Mouse (Mus musculus) layer of hippocampus, adult 8-10 months (tissue): ENCODE results near the gene Bola3. TPM values are rescaled to one million over a fixed set of nuclear protein-coding genes. Genes with fewer than 3 reads are reported as not detected.

Experiments
- DNase-seq, 2 experiments: peaks; one replicate each; pipeline ENCODE4 v3.0.0; 2022; ENCODE audit warnings: low spot score in 2 of 2
- microRNA-seq, 2 experiments: library from miRNA; unstranded; fragments of <30 nt; microRNA quantifications; one replicate each; pipeline ENCODE4 v1.2.0; 2022
- total RNA-seq, 4 experiments: library from RNA; stranded (reverse); gene quantifications; 2 replicates each; pipeline ENCODE4 v1.2.4; 2022

Gene Bola3
- total RNA-seq, 4 experiments from 2014 or later: 33.5 to 55.4 (median 42.2) TPM

DNA sequence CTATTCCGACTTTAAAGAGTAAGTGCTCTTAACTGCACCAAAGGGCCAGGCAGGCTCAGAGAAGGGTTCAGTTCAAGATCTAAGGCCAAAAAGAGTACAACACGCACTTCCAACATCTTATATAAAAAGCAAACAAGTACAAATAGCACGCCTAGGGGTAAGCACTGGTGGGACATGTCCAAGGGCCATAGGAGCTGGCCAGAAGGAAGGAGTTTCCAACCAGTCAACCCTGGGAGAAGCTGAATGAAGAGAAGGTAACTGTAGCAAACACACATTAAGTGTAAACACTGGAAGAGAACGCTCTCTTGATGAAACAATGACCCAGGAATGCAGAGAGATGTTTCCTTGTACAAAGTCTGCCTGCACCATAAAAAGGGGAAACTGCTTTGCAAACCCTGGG lies 45.2 kb downstream of the Bola3 start:
- DNase-seq: no peak

DNA sequence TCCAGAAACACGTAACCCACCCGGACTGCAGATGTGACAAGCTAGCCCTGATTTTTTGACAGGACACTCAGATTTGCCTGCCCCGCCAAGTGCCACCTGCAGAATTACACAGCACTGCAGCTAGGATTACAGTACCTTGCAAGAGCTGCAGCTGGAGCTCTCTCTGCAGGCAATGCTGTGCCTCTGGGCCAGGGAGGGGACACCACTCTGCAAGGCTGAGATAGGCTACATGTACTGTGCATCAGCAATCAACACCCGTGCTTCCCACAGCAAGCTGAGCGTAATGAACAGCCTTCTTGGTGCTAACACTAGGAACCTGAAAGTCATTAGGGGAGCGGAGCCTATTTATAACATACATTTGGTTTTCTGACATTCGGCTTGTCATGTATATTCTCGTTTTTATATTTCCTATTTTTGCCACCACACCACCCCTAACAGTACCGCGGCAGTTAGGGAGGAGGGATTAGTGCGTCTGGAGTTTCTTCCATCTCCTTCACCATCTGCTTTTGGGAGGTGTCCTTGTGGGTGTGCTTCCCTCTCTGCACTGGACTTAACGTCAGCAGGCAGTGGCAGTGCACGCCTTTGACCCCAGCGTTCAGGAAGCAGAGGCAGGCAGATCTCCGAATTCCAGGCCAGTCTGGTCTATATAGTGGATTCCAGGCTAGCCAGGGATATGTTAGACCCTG lies 46.7 kb downstream of the Bola3 start:
- DNase-seq: no peak

DNA sequence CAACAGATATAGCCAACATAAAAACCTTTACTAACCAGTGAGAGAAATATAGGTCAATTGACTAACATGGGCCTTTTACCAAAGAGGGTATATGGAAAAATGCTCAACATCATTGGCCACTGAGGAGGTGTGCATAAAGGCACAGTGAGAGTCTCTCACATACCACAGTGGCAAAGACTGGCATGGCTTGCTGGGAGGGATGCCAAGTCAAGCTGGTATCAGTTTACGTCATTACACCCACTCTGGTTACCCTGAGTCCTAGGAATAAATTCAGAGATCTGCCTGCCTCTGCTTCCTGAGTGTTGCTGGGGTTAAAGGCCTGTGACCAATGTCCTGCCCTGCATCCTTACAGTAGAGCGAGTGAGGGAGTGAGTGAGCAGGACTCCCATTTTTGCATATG lies 47.8 kb downstream of the Bola3 start:
- DNase-seq: no peak

DNA sequence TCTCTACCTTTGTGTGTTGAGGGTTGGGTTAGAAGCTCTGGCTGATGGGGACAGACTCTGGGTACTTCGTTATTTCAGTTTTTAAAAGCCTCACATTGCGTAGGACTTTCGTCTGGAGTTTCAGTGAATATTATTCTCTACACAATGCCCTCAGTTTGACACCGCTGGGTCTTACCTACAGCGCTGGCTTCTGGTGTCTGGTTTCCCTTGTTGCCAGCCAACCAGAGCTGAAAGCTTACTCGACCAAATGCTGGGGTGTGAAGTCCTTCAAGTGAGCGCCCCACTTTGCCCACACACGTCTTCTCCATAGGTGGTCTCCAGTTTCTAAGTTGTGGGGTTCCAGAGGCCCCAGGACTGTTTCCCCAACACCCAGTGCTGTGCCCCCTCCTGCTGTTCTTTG lies 48.8 kb downstream of the Bola3 start:
- no peak for DNase-seq

DNA sequence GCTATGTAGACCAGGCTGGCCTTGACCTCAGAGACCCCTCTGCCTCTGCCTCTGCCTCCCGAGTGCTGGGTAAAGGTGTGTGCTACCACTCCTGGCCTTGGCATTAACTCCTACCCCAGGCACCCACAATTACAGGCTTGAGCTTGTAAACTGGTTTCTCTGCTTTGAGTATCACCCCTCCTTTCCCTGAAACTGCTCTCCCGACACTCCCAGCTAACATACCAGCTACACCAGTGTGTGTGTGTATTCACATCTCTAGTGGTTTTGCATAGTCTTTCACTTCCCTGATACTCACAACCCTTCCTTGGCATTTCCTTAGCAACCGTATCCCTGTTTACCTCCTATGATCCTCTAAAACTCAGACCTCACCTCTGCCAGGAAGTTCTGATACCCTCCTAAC lies 50.8 kb downstream of the Bola3 start:
- DNase-seq: no peak

DNA sequence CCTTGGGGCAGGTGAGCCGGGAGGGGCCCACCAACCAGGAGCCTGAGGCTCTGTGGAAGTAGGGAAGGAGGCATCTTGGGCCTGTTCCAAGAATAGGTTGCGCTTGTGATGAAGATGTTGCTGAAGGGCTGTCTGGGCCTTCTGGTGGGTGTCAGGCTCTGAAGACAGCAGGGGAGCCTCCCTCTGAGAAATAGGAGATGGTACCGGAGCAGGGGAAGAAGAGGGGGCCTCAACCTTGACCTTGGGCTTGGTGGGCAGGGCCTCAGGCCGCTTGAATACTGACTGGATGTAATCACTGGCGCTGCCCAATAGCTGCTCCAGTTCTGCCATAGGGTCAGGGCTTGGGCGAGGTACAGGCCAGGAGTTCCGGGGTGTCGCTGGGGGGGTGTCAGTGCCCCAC lies 54.5 kb downstream of the Bola3 start:
- DNase-seq: no peak

DNA sequence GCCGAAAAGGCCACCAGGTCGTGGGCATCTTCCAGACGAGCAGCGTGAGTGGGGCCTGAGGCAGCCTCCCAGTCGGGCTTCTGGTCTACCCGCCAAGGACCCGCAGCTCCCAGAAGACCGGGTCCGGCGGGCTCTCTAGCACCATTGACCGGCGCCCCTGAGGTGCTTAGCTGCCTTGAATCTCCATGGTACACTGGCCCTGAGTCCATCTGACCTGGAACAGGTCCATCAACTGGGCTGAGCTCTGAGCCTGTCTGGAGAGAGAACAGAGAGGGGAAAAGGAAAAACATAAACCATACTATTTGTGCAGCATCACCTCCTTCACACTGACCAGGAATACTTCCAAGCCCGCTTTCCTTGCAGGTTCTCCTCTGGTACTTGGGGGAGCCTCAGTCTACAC lies 55.6 kb downstream of the Bola3 start:
- no peak for DNase-seq

DNA sequence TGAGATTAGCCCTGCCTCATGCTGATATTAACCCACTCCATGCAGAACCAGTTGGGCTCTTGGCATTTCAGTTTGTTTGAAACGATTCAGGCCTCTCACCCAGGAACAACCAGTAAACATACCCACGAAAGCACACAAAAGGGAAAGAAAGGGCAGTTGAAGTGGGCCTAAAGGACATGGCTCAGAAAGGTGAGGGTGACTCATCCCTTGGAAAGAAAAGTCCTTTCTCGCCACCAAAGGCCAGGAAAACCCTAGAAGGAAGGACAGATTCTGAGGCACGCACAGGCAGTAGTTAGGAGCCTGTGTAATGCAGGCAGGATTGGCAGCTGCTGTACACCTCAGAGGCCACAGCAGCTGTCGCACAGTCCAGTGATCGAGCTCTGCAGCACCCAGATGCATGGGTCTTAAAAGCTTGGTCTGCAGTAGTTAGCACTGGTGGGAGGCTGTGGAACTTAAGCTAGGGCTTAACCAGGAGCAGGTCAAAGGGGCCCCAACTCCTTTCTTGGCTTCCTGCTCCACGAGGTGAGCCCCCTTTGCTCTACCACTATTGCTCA lies 56.6 kb downstream of the Bola3 start:
- no peak for DNase-seq

DNA sequence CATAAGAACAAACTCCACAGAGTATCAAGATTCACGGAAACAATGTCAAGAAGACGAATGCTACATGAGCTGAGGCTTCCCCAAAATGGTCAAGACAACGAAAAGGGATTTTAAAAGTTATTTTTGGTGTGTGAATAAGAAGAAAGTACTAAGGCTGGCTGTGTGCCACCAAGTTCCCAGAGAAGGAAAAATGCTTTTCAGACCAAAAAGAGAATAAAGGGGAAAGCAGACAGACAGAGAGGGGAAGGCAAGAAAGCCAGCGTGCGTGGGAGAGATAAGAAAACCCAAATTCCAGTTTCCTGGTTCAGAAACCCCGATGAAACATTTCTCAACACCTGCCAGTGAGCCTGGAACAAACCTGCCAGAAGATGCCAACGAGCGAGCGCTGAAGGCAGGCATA lies 59.6 kb downstream of the Bola3 start:
- DNase-seq: no peak

Small RNA genes within 50 kb of the gene (microRNA-seq; reads per million reads assigned to microRNA genes)
- 0 reads per million in 2 experiments for gene Mir6374

Other genes with a start within 250 kb of the Bola3 start
- gene Ccdc142, start 247.5 kb upstream of the Bola3 start, total RNA-seq: 10 to 100 TPM in 1 of 4 experiments, 1 to 10 TPM in 3; 6.6 to 13.8 (median 8.9) TPM
- 1 to 10 TPM; 7.5 to 9.1 (median 8.5) TPM for gene Gm42688, start 247.5 kb upstream of the Bola3 start, total RNA-seq
- 10 to 100 TPM; 52.2 to 63.0 (median 61.9) TPM for gene Mrpl53, start 240.1 kb upstream of the Bola3 start, total RNA-seq
- 10 to 100 TPM; 23.7 to 30.1 (median 28.2) TPM for gene Mogs, start 233.7 kb upstream of the Bola3 start, total RNA-seq
- gene Wbp1, start 227.6 kb upstream of the Bola3 start, total RNA-seq: 10 to 100 TPM; 47.2 to 57.7 (median 52.1) TPM
- 10 to 100 TPM; 20.6 to 29.8 (median 26.7) TPM for gene Ino80b, start 223.7 kb upstream of the Bola3 start, total RNA-seq
- 10 to 100 TPM; 75.6 to 85.0 (median 80.3) TPM for gene Rtkn, start 213.7 kb upstream of the Bola3 start, total RNA-seq
- gene Wdr54, start 192.8 kb upstream of the Bola3 start, total RNA-seq: 10 to 100 TPM; 23.4 to 27.5 (median 26.9) TPM
- 10 to 100 TPM; 21.2 to 23.8 (median 22.7) TPM for gene 1700003E16Rik, start 192.7 kb upstream of the Bola3 start, total RNA-seq
- 100 to 1,000 TPM; 363 to 385 (median 379) TPM for gene Dctn1, start 183.2 kb upstream of the Bola3 start, total RNA-seq
- gene Slc4a5, start 129.3 kb upstream of the Bola3 start, total RNA-seq: 1 to 10 TPM in 2 of 4 experiments, under 1 TPM in 2; 0.21 to 1.5 (median 0.78) TPM
- gene Mthfd2, start 23.2 kb upstream of the Bola3 start, total RNA-seq: 10 to 100 TPM in 1 of 4 experiments, 1 to 10 TPM in 3; 5.7 to 10.6 (median 9.5) TPM
- 10 to 100 TPM; 20.5 to 31.0 (median 26.1) TPM for gene Mob1a, start 23.1 kb upstream of the Bola3 start, total RNA-seq
- gene Tet3, start 109.9 kb downstream of the Bola3 start, total RNA-seq: 10 to 100 TPM; 53.5 to 65.9 (median 58.5) TPM
- gene Dguok, start 157.8 kb downstream of the Bola3 start, total RNA-seq: 10 to 100 TPM; 32.7 to 37.0 (median 35.8) TPM
- gene Actg2, start 187.1 kb downstream of the Bola3 start, total RNA-seq: not detected
- 10 to 100 TPM; 36.2 to 39.9 (median 37.7) TPM for gene Stambp, start 223.6 kb downstream of the Bola3 start, total RNA-seq